Mouse (Mus musculus) B cell, adult 2 months (primary cell): Measurements from ENCODE around the gene Adk.

Experiments
- DNase-seq, 2 experiments: peaks; one replicate each; pipeline ENCODE4 v3.0.0; 2022

Gene Adk

DNA sequence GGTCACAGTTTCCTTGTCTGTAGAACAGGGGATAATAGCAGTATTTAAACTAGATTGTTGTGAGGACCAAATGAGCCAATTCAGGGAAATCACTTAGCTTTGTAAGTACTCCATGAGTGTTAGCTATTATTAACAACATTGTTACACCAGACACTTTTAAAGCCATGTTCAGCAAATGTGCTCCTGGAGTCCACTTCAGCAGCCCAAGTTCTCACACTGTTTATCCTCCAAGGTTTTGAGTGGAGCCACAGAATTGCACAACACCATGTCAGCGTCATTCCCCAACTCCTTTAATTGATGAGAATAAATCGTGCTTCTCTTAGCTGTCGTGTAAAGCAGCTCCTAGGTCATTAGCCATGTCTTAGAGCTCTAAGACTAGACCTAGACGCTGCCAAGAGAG is 437.8 kb downstream of the Adk start:
- DNase-seq: no peak
